Mouse (Mus musculus): Measurements from ENCODE around the gene Scn3b. TPM values are rescaled to one million over a fixed set of nuclear protein-coding genes. Genes with fewer than 3 reads are reported as not detected.

Scn3b gene
- total and polyA plus RNA-seq, 2 experiments from 2014 or later = 157 to 235 TPM

GRCm38 (mm10) chr9:40324826-40325225 lies 55.8 kb downstream of the Scn3b start:
- DNase-seq (ENCODE audit: low spot score) = no peak
- Histone ChIP-seq H3K4me3 (ENCODE audit: low read depth, low read length) (no peak overlapping the region), H3K27me3 (ENCODE audit: insufficient read depth, low read length) (no peaks in the 10 kb centered on the region), H3K4me2 (ENCODE audit: low read depth, low read length, poor library complexity, severe bottlenecking) (no peak overlapping the region), H3K9me3 (ENCODE audit: low read length) (no peaks in the 10 kb centered on the region), H3K9ac (replicated peaks; ENCODE audit: low read length, poor library complexity, severe bottlenecking) (no peak overlapping the region), H3K36me3 (ENCODE audit: insufficient read depth, low read length) (peaks cover 59% of the 10 kb centered on the region), H3K4me1 (ENCODE audit: insufficient read depth, low read length) (no peaks in the 10 kb centered on the region), H3K27ac (ENCODE audit: low read depth, low read length) (no peak overlapping the region)
- TF ChIP-seq CTCF (IDR thresholded peaks at IDR 0.05) = no peak
- WGBS = 91% methylated on average over 6 of the region's 6 CpGs
- ATAC-seq (ENCODE audit: low FRiP score) = no peak

- H3K36me3 ChIP-seq (ENCODE audit: insufficient read depth, low read length) = peaks cover 56% of the 10 kb centered on the region
- no peak for ATAC-seq (ENCODE audit: low FRiP score)
- TF ChIP-seq CTCF (IDR thresholded peaks at IDR 0.05) = no peak
- WGBS = 65% methylated on average over 7 of the region's 7 CpGs
- no peak overlapping the region for H3K27ac ChIP-seq (ENCODE audit: low read depth, low read length)
- H3K4me2 ChIP-seq (ENCODE audit: low read depth, low read length, poor library complexity, severe bottlenecking) = no peak overlapping the region
- no peaks in the 10 kb centered on the region for H3K4me1 ChIP-seq (ENCODE audit: insufficient read depth, low read length)
- H3K4me3 ChIP-seq (ENCODE audit: low read depth, low read length) = no peak overlapping the region
- no peaks in the 10 kb centered on the region for H3K9me3 ChIP-seq (ENCODE audit: low read length)
- H3K27me3 ChIP-seq (ENCODE audit: insufficient read depth, low read length) = no peaks in the 10 kb centered on the region
- H3K9ac ChIP-seq (replicated peaks; ENCODE audit: low read length, poor library complexity, severe bottlenecking) = no peak overlapping the region
- DNase-seq (ENCODE audit: low spot score) = no peak
Measured at GRCm38 (mm10) chr9:40326260-40326915, 57.4 kb downstream of the Scn3b start.

DNA sequence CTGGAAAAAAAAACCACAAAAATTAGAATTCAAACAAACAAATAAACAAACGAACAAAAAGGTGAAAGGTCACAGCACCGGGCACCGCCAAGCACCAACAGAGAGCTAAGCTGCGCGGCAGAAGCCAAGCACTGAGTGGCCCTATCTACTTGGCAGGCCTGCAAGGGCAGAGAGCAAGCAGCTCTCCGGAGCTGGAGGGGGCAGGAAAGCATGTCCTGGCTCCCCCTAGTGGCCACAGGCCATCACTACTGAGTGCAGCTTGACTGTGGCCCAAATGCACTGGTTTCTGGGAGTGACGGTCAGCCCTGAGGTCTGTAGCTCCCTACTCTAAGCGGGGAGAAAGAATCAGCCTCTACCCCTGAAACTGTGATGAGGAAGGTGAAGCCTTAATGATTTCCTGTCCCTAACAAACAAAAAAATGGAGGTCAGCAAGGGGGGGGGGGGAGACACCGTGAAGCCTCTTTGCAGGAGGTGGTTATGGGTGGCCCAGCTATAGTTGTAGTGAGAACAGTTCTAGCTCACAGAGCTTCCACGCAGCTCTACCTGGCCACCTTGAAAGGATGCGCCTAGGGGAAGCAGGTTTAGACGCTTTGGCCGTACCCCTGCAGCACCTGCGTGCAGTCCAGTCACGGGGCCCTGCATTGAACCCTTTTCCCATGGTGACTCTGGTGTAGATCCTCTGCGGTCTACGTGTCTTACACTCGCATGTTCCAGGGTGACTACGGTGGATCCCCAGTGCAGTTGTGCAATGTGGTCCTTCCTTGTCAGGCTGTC lies 61.8 kb downstream of the Scn3b start:
- peaks cover 59% of the 10 kb centered on the region for H3K36me3 ChIP-seq (ENCODE audit: insufficient read depth, low read length)
- DNase-seq (ENCODE audit: low spot score) = peak; percentile 92

GRCm38 (mm10) chr9:40331411-40332286 lies 62.6 kb downstream of the Scn3b start:
- H3K27me3 ChIP-seq (ENCODE audit: insufficient read depth, low read length) = no peaks in the 10 kb centered on the region
- peaks cover 50% of the 10 kb centered on the region for H3K36me3 ChIP-seq (ENCODE audit: insufficient read depth, low read length)
- H3K27ac ChIP-seq (ENCODE audit: low read depth, low read length) = no peak overlapping the region
- no peak for ATAC-seq (ENCODE audit: low FRiP score)
- DNase-seq (ENCODE audit: low spot score) = no peak
- H3K4me1 ChIP-seq (ENCODE audit: insufficient read depth, low read length) = no peaks in the 10 kb centered on the region
- no peaks in the 10 kb centered on the region for H3K9me3 ChIP-seq (ENCODE audit: low read length)
- H3K9ac ChIP-seq (replicated peaks; ENCODE audit: low read length, poor library complexity, severe bottlenecking) = no peak overlapping the region
- no peak for TF ChIP-seq CTCF (IDR thresholded peaks at IDR 0.05)
- no peak overlapping the region for H3K4me2 ChIP-seq (ENCODE audit: low read depth, low read length, poor library complexity, severe bottlenecking)
- 89% methylated on average over 15 of the region's 15 CpGs for WGBS
- H3K4me3 ChIP-seq (ENCODE audit: low read depth, low read length) = no peak overlapping the region

More for the DNA sequence above, 61.8 kb downstream of the Scn3b start:
- ATAC-seq (ENCODE audit: low FRiP score) = peak; percentile 80
- no peak overlapping the region for H3K9ac ChIP-seq (replicated peaks; ENCODE audit: low read length, poor library complexity, severe bottlenecking)
- peak; percentile 97 for TF ChIP-seq CTCF (IDR thresholded peaks at IDR 0.05)
- no peak overlapping the region for H3K4me3 ChIP-seq (ENCODE audit: low read depth, low read length)
- WGBS = 56% methylated on average over 19 of the region's 19 CpGs
- H3K4me1 ChIP-seq (ENCODE audit: insufficient read depth, low read length) = no peaks in the 10 kb centered on the region
- no peaks in the 10 kb centered on the region for H3K27me3 ChIP-seq (ENCODE audit: insufficient read depth, low read length)
- H3K4me2 ChIP-seq (ENCODE audit: low read depth, low read length, poor library complexity, severe bottlenecking) = no peak overlapping the region
- no peak overlapping the region for H3K27ac ChIP-seq (ENCODE audit: low read depth, low read length)
- no peaks in the 10 kb centered on the region for H3K9me3 ChIP-seq (ENCODE audit: low read length)

- ATAC-seq (ENCODE audit: low FRiP score) (no peak), DNase-seq (ENCODE audit: low spot score) (peak; percentile 69)
- Histone ChIP-seq H3K4me2 (ENCODE audit: low read depth, low read length, poor library complexity, severe bottlenecking) (no peak overlapping the region), H3K4me3 (ENCODE audit: low read depth, low read length) (no peak overlapping the region), H3K27ac (ENCODE audit: low read depth, low read length) (no peak overlapping the region), H3K9ac (replicated peaks; ENCODE audit: low read length, poor library complexity, severe bottlenecking) (no peak overlapping the region), H3K36me3 (ENCODE audit: insufficient read depth, low read length) (peaks cover 45% of the 10 kb centered on the region), H3K4me1 (ENCODE audit: insufficient read depth, low read length) (peaks cover 3% of the 10 kb centered on the region; the same call in 1 of the 2 replicates), H3K9me3 (ENCODE audit: low read length) (no peaks in the 10 kb centered on the region), H3K27me3 (ENCODE audit: insufficient read depth, low read length) (no peaks in the 10 kb centered on the region)
- no peak for TF ChIP-seq CTCF (IDR thresholded peaks at IDR 0.05)
- WGBS = 83% methylated on average over 4 of the region's 4 CpGs
Measured at GRCm38 (mm10) chr9:40332326-40332725, 63.3 kb downstream of the Scn3b start.
